Mouse (Mus musculus) neural tube, embryonic 15.5 days (tissue): ENCODE measurements around the gene Kcnk12. TPM values are rescaled to one million over a fixed set of nuclear protein-coding genes. Genes with fewer than 3 reads are reported as not detected.
A peak's percentile ranks its signal among the peaks of the same experiment; 100 is the strongest.

Experiments used
- ATAC-seq: fragments of 200-750 bp; cut with Nextera tagmentation; 2 replicates; pipeline ENCODE4 v1.8.0; 2017; ENCODE audit warnings: mild to moderate bottlenecking, moderate TSS enrichment, moderate library complexity; ENCODE audit not compliant: low FRiP score
- H3K27ac ChIP-seq: fragments of 300-500 bp; sonication (generic); replicated peaks from 2 replicates; pipeline ENCODE4 v1.5.1; 2015; ENCODE audit warnings: mild to moderate bottlenecking, inconsistent platforms
- H3K27me3 ChIP-seq: fragments of 300-500 bp; sonication (generic); replicated peaks from 2 replicates; pipeline ENCODE4 v1.6.1; 2015; ENCODE audit warnings: inconsistent platforms
- H3K36me3 ChIP-seq: fragments of 300-500 bp; sonication (generic); 2 replicates; pipeline ENCODE4 v1.6.1; 2015; ENCODE audit warnings: inconsistent platforms
- H3K4me1 ChIP-seq: fragments of 300-500 bp; sonication (generic); 2 replicates; pipeline ENCODE4 v1.6.1; 2015; ENCODE audit warnings: inconsistent platforms
- H3K4me2 ChIP-seq: fragments of 300-500 bp; sonication (generic); 2 replicates; pipeline ENCODE4 v1.6.1; 2015; ENCODE audit warnings: inconsistent platforms, mild to moderate bottlenecking, moderate library complexity
- H3K4me3 ChIP-seq: fragments of 300-500 bp; sonication (generic); replicated peaks from 2 replicates; pipeline ENCODE4 v1.5.1; 2015; ENCODE audit warnings: mild to moderate bottlenecking, inconsistent platforms
- H3K9ac ChIP-seq: fragments of 300-500 bp; sonication (generic); replicated peaks from 2 replicates; pipeline ENCODE4 v1.6.1; 2015; ENCODE audit warnings: mild to moderate bottlenecking, inconsistent platforms
- H3K9me3 ChIP-seq: fragments of 300-500 bp; sonication (generic); replicated peaks from 2 replicates; pipeline ENCODE4 v1.6.1; 2016; ENCODE audit warnings: inconsistent platforms
- WGBS: fragments of 180-500 bp; shearing (Covaris S2); methylation state at CpG from one replicate; pipeline ENCODE4 v1.1.7; 2015; ENCODE audit warnings: mixed read lengths; 5-methylcytosine and 5-hydroxymethylcytosine counted together
- polyA plus RNA-seq: library from polyadenylated mRNA; unstranded; fragments of >200 nt; fragmentation: Nextera tagmentation; extraction: Ambion mirVana; gene quantifications from 2 replicates; pipeline ENCODE4 v1.2.1, GENCODE M21; 2015

Kcnk12 gene
- polyA plus RNA-seq, 1 experiment from 2014 or later = 1.7 TPM

GRCm38 (mm10) chr17:87784911-87785310 lies 12.9 kb downstream of the Kcnk12 start:
- Histone ChIP-seq H3K36me3 (no peaks in the 10 kb centered on the region), H3K4me1 (no peaks in the 10 kb centered on the region), H3K4me2 (no peak overlapping the region), H3K4me3 (no peak overlapping the region), H3K9ac (no peak overlapping the region), H3K9me3 (no peaks in the 10 kb centered on the region), H3K27me3 (no peaks in the 10 kb centered on the region), H3K27ac (no peak overlapping the region)
- WGBS = 89% methylated on average over 2 of the region's 2 CpGs
- ATAC-seq = no peak

DNA sequence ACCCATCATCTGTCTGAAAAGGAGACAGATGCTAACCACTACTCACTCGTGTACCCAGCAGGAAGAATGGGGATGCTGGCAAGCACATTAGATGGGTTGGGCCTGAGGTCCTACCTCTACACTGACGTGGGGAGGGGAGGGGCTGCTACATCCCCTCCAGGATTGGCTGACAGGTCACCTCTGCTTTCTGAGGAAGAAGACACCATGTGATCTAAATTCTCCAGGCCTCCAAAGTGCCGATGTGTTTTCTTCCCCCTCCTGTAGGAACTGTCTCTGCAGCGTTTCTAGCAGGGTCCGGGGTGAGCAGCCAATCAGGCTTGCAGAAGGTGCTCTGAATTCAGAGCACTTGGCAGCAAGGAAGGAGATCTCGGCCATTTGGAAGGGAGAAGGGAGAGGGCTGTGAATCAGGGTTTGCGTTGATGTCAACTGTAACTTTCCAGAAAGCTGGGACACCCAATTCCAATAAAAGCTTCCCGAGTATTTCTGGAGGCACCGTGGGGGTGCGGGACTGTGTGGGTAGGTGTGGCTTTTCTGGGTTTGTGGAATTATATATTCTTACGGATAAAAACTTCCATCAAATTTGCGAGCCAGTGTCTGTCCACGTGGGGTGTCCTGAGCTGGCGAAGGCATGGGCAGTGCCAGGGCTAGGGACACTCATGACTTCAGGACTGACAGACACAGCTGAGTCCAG lies 13.5 kb downstream of the Kcnk12 start:
- WGBS = 71% methylated on average over 14 of the region's 14 CpGs

GRCm38 (mm10) chr17:87781244-87781643 lies 16.6 kb downstream of the Kcnk12 start:
- no peak overlapping the region for H3K9ac ChIP-seq
- ATAC-seq = no peak
- H3K4me1 ChIP-seq = no peaks in the 10 kb centered on the region
- no peak overlapping the region for H3K4me2 ChIP-seq
- H3K27me3 ChIP-seq = no peaks in the 10 kb centered on the region
- 88% methylated on average over 5 of the region's 5 CpGs for WGBS
- no peak overlapping the region for H3K27ac ChIP-seq
- H3K9me3 ChIP-seq = no peaks in the 10 kb centered on the region
- H3K4me3 ChIP-seq = no peak overlapping the region
- no peaks in the 10 kb centered on the region for H3K36me3 ChIP-seq

More for the DNA sequence above, 13.5 kb downstream of the Kcnk12 start:
- Histone ChIP-seq H3K36me3 (no peaks in the 10 kb centered on the region), H3K27ac (no peak overlapping the region), H3K27me3 (no peaks in the 10 kb centered on the region), H3K9me3 (no peaks in the 10 kb centered on the region), H3K4me2 (no peak overlapping the region), H3K4me3 (no peak overlapping the region), H3K4me1 (no peaks in the 10 kb centered on the region), H3K9ac (no peak overlapping the region)
- no peak for ATAC-seq

- Histone ChIP-seq H3K27ac (no peak overlapping the region), H3K4me2 (no peak overlapping the region), H3K4me3 (no peak overlapping the region), H3K36me3 (no peaks in the 10 kb centered on the region), H3K9me3 (no peaks in the 10 kb centered on the region), H3K4me1 (no peaks in the 10 kb centered on the region), H3K9ac (no peak overlapping the region), H3K27me3 (no peaks in the 10 kb centered on the region)
- ATAC-seq = no peak
- 43% methylated on average over 2 of the region's 2 CpGs for WGBS
Measured at GRCm38 (mm10) chr17:87780164-87780563, 17.6 kb downstream of the Kcnk12 start.

DNA sequence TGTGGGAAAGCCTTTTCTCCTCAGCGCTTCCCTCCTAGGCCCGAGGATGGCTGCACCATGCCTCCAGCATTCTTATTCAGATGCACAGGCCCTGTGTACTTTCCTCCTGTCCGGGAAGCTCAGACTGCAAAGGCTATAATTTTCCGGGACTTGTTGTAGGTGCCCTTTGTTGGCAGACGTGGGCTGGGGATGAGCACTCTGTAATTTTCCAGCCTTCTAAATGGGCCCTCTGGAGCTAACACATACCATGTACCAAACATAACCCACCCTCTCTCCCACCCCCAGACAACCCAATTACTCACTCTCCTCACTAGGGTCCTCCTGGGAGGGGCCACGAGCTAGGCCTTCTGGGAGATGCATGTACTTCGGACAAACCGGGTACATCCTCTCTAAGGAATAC lies 22.8 kb downstream of the Kcnk12 start:
- Histone ChIP-seq H3K4me2 (no peak overlapping the region), H3K9me3 (no peaks in the 10 kb centered on the region), H3K27me3 (no peaks in the 10 kb centered on the region), H3K27ac (no peak overlapping the region), H3K9ac (no peak overlapping the region), H3K36me3 (no peaks in the 10 kb centered on the region), H3K4me1 (no peaks in the 10 kb centered on the region), H3K4me3 (no peak overlapping the region)
- ATAC-seq = no peak
- 86% methylated on average over 8 of the region's 8 CpGs for WGBS

DNA sequence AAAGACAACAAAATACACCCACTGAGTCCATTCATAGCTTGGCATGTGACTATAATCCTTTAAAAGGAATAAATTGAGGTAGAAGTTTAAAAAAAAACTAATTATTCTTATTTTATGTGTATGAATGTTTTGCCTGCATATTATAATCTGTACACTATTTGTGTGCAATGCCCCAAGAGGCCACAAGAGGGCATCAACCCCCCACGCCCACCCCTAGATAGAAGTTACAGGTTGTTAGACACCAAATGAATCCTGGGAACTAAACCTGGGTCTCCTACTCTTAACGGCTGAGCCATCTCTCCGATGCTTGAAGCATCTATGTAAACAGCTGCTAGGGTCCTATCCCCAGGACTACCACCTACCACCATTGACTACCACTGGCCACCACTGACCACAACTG lies 24.6 kb downstream of the Kcnk12 start:
- Histone ChIP-seq H3K27ac (no peak overlapping the region), H3K4me1 (no peaks in the 10 kb centered on the region), H3K4me3 (no peak overlapping the region), H3K9ac (no peak overlapping the region), H3K9me3 (no peaks in the 10 kb centered on the region), H3K4me2 (no peak overlapping the region), H3K36me3 (no peaks in the 10 kb centered on the region), H3K27me3 (no peaks in the 10 kb centered on the region)
- 82% methylated on average over 3 of the region's 3 CpGs for WGBS
- no peak for ATAC-seq

DNA sequence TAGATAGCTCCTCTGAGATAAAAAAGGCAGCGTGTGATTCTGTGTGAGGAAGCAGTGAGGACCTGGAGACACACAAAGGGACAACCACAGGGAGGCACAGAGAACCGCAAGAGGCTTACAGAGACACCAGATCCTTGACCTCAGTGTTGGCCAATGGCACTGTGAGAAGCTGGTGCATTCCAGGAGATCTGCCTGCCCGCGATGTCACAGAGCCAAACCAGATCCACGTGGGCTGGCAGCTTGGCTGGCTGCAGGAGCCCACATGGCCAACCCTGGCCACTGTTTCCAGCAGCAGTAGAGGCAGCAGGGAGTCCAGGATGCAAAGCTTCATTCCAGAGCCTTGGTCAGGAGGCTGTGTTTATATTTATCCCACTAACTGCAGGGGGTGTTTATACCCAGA lies 27.0 kb downstream of the Kcnk12 start:
- Histone ChIP-seq H3K27me3 (no peaks in the 10 kb centered on the region), H3K4me1 (no peaks in the 10 kb centered on the region), H3K9me3 (no peaks in the 10 kb centered on the region), H3K9ac (no peak overlapping the region), H3K4me3 (no peak overlapping the region), H3K27ac (no peak overlapping the region), H3K4me2 (no peak overlapping the region), H3K36me3 (no peaks in the 10 kb centered on the region)
- ATAC-seq = no peak
- 56% methylated on average over 5 of the region's 5 CpGs for WGBS

DNA sequence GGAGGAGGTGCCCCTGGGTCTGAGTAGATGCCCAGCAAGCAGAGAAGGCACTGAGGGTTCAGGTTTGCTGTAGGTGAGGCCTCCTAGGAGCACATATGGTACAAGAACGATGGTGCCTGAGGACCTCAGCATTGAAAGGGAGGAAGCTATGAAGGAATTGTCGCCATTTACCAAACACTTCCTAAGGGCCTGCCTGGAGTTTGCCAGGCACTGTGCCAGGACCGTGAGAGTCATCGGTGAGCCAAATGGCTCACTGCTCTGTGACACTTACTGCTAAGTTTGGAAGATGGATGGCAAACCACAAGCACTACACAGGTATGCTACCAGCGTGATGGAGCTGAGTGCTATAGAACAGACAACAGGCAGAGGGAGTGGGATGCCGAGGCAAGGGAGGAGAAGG lies 30.9 kb downstream of the Kcnk12 start:
- Histone ChIP-seq H3K4me2 (no peak overlapping the region), H3K9ac (no peak overlapping the region), H3K4me1 (no peaks in the 10 kb centered on the region), H3K4me3 (no peak overlapping the region), H3K27me3 (no peaks in the 10 kb centered on the region), H3K27ac (no peak overlapping the region), H3K36me3 (no peaks in the 10 kb centered on the region), H3K9me3 (no peaks in the 10 kb centered on the region)
- WGBS = 89% methylated on average over 6 of the region's 6 CpGs
- no peak for ATAC-seq

- no peak for ATAC-seq
- no peaks in the 10 kb centered on the region for H3K9me3 ChIP-seq
- WGBS = 95% methylated on average over 11 of the region's 11 CpGs
- H3K27ac ChIP-seq = no peak overlapping the region
- H3K4me3 ChIP-seq = no peak overlapping the region
- H3K27me3 ChIP-seq = no peaks in the 10 kb centered on the region
- no peak overlapping the region for H3K4me2 ChIP-seq
- no peak overlapping the region for H3K9ac ChIP-seq
- H3K36me3 ChIP-seq = no peaks in the 10 kb centered on the region
- no peaks in the 10 kb centered on the region for H3K4me1 ChIP-seq
Measured at GRCm38 (mm10) chr17:87765031-87765430, 32.8 kb downstream of the Kcnk12 start.

DNA sequence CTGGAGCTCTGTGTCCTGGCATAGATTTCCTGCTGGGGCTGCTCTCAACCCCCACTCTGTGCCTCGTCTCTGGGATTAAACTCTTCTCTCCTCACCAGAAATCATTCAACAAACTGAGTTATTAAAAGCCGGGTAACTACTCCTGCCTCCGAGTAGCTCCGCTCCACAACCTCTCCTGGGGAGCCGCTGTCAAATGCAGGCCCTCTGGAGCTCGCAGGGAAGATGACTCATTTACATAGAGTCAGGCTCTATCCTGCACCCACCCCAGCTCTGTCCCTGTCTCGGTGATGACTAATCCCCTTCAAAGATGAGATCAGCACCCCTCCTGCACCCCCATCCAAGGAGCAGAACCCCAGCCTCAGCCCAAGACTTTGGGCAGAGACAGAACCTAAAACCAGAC lies 34.6 kb downstream of the Kcnk12 start:
- H3K4me3 ChIP-seq = no peak overlapping the region
- no peak for ATAC-seq
- no peak overlapping the region for H3K9ac ChIP-seq
- H3K27ac ChIP-seq = no peak overlapping the region
- no peak overlapping the region for H3K4me2 ChIP-seq
- H3K4me1 ChIP-seq = no peaks in the 10 kb centered on the region
- H3K27me3 ChIP-seq = no peaks in the 10 kb centered on the region
- WGBS = 45% methylated on average over 7 of the region's 7 CpGs
- no peaks in the 10 kb centered on the region for H3K9me3 ChIP-seq
- H3K36me3 ChIP-seq = no peaks in the 10 kb centered on the region

DNA sequence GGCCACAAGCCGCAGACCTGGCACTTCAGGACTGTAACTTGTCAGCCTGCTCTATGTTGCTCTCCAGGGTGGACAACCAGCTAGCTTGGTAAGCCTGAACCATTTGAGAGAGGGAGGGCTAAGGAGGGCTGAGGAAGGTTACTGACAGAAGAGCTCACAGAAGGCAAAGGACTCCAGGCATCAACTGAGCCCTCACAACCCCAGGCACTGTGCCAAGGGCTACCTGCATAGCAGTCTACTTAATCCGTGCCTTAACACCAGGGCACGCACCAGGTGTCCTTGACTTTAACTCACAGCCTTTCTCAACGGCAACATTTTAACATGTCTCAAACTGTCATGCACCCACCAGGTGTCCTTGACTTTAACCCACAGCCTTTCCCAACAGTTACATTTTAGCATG lies 37.5 kb downstream of the Kcnk12 start:
- Histone ChIP-seq H3K4me1 (no peaks in the 10 kb centered on the region), H3K9me3 (no peaks in the 10 kb centered on the region), H3K27me3 (no peaks in the 10 kb centered on the region), H3K9ac (no peak overlapping the region), H3K36me3 (no peaks in the 10 kb centered on the region), H3K27ac (no peak overlapping the region), H3K4me3 (no peak overlapping the region), H3K4me2 (no peak overlapping the region)
- no peak for ATAC-seq
- 91% methylated on average over 4 of the region's 4 CpGs for WGBS

DNA sequence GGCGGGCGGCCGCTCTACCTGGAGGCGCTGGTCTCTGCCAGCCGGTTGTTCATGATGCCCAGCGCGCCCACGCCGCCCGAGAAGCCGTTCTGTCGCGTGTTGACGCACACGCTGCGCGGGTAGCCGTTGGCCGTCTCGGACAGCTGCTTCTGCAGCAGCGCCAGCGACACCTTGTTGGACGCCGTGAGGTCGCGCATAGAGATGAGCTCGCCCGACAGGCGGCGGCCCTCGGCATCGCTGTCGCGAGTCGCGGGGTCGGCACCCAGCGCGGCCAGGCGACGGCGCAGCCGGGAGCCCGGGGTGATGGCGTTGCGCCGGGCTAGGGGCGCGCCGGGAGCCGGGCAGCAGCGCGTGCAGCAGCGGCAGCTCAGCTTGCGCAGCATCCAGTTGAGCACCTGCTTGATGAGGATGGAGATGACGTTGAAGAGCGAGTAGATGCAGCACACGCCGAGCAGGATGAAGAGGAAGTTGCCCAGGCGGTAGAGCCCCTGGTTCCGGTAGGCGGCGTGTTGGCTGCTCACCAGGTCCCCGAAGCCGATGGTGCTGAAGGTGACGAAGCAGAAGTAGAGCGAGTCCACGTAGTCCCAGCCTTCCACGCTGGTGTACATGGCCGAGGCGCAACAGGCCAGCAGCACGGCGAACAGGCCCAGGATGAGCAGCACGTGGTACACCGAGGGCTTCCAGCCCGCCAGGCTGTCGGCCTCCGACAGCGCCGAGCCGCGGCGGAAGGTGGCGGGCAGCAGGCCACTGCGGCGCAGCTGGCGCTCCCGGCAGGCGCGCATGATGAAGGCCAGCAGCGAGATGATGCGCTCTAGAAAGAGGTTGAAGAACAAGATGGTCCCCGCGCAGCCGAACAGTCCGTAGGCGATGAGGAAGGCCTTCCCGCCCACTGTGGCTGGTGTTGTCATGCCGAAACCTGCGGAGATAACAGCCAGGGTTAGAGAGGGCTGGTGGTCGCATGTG lies 51.6 kb downstream of the Kcnk12 start:
- WGBS = under 1% methylated on average over 100 of the region's 101 CpGs
- peak; percentile 86 for ATAC-seq

More for the DNA sequence above, 51.6 kb downstream of the Kcnk12 start:
- Histone ChIP-seq H3K9me3 (no peaks in the 10 kb centered on the region), H3K36me3 (no peaks in the 10 kb centered on the region), H3K9ac (peak overlapping the region; percentile 63), H3K4me2 (peak overlapping the region; percentile 95), H3K4me1 (peaks cover 20% of the 10 kb centered on the region), H3K4me3 (peak overlapping the region; percentile 55), H3K27me3 (peaks cover 44% of the 10 kb centered on the region), H3K27ac (peak overlapping the region; percentile 78)
